ENCODE assay signal across 9 mouse cellular contexts in the genomic region with DNA sequence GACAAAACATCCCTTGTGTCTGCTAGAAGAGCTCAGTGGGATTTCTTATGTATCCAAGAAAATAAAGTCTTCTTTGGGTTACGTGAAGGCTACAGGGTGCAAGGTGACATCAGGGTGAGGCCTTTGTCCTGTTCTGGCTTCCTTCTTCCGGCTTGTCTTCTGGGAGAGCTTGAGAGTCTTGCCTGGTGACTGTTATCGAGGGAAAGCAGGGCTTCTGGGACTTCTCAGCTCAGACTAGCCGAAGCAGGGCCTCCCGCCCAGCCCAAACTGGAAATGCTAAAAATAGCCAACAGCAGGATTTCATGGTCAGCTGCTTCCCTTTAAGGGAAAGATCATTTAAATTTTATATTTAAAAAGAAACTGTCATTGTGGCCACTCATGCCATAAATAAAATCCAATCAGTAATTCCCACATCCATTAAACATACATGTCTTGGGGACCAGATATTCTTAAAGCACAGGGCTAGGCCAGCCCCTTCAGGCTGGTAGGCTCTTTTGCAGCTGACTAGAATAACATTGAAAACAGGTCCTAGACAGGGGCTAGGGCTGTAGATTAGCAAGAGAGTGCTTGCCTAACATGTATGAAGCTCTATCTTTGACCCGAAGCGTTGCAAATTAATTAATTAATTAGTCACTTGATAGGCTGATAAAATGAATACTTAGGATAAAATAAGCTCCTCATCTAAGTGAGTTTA.
A peak's percentile ranks its signal among the peaks of the same experiment; 100 is the strongest.
DNase-seq lines count a peak whose midpoint lies in the region; TF ChIP-seq lines count a peak whose summit lies in the region.
"Had no signal": no experiment of that assay in that cellular context is flagged by ENCODE, and none has a peak within 500 bp of the region (broad histone marks: within the 10 kb centered on the region; RNA-seq: fewer than 3 reads in every experiment).

No protein-coding gene starts in this region.

- no peak overlapping the region for H3ac ChIP-seq in myocyte (ENCODE audit: control insufficient read depth, insufficient read length)

- no peaks in the 10 kb centered on the region for H3K36me3 ChIP-seq in myocyte (ENCODE audit: control insufficient read depth, insufficient read depth)
- H3K36me3 ChIP-seq: liver, embryonic 12.5 days had no signal

- peak overlapping the region; percentile 52 for H3K27ac ChIP-seq in gastrocnemius, adult 2 months
- H3K27ac ChIP-seq: liver, embryonic 12.5 days had no signal

- no peaks in the 10 kb centered on the region for H3K27me3 ChIP-seq in myocyte (ENCODE audit: control insufficient read depth, insufficient read depth, insufficient read length)
- H3K27me3 ChIP-seq: liver, embryonic 12.5 days had no signal

- H3K4me2 ChIP-seq in myocyte (ENCODE audit: low read depth): peak overlapping the region; percentile 38
- H3K4me2 ChIP-seq: liver, embryonic 12.5 days had no signal

- no peak for TF ChIP-seq POLR2A in myocyte (IDR thresholded peaks at IDR 0.05; ENCODE audit: insufficient read length, low read depth)

- H3K79me2 ChIP-seq in myocyte (ENCODE audit: control insufficient read depth, insufficient read depth): no peaks in the 10 kb centered on the region

- H3K4me3 ChIP-seq in gastrocnemius, adult 2 months: no peak overlapping the region
- no peak overlapping the region for H3K4me3 ChIP-seq in myocyte
- H3K4me3 ChIP-seq: liver, embryonic 12.5 days had no signal

- TF ChIP-seq CTCF in gastrocnemius, adult 2 months (IDR thresholded peaks at IDR 0.05): no peak

- peak; percentile 51 for DNase-seq in lung, postnatal 10 days
- no peak for DNase-seq in lung, adult 18-20 months
- peak; percentile 43 for DNase-seq in gastrocnemius, adult 2 months
- DNase-seq in heart, postnatal 25 days (ENCODE audit: low spot score): peak; percentile 42
- no peak for DNase-seq in cerebellum, adult 11 months
- DNase-seq in ovary, postnatal 36 days (ENCODE audit: low spot score): no peak
- DNase-seq in right cerebral cortex, postnatal 4 days: no peak

- intact Hi-C loops in gastrocnemius, adult 2 months (cut with DNase I): loop anchor here (5.0 kb wide), 1 partner anchor 55 kb away; no protein-coding TSS in a partner anchor
- intact Hi-C loops in heart, postnatal 25 days (cut with DNase I): loop anchor here (5.0 kb wide), 1 partner anchor 55 kb away; no protein-coding TSS in a partner anchor

TF ChIP-seq in myocyte, 11 proteins besides CTCF, POLR2A, EP300 and RAD21:
- TF ChIP-seq MAX (IDR thresholded peaks at IDR 0.05; ENCODE audit: low read depth): no peak
- no peak for TF ChIP-seq MYOG (IDR thresholded peaks at IDR 0.05; ENCODE audit: control insufficient read depth in 1 of 3, insufficient read depth in 1 of 3, insufficient read length in 2 of 3, low read depth in 2 of 3)
- TF ChIP-seq CEBPB (IDR thresholded peaks at IDR 0.05; ENCODE audit: insufficient read depth, poor library complexity, severe bottlenecking): no peak
- no peak for TF ChIP-seq POLR2AphosphoS2 (IDR thresholded peaks at IDR 0.05; ENCODE audit: insufficient read length, low read depth)
- no peak for TF ChIP-seq MYOD1 (IDR thresholded peaks at IDR 0.05; ENCODE audit: control insufficient read depth in 1 of 3, insufficient read length in 2 of 3, low read depth in 2 of 3)

Comparison
In these comparisons a context has a peak if more than half of its experiments do, and no peak if none do; other contexts are left out.
1. DNase-seq: peak in lung, postnatal 10 days (single experiment), gastrocnemius, adult 2 months (single experiment) and heart, postnatal 25 days (single experiment); none in lung, adult 18-20 months (0 of 2), cerebellum, adult 11 months (single experiment), ovary, postnatal 36 days (single experiment) and right cerebral cortex, postnatal 4 days (single experiment).